Mouse (Mus musculus) forebrain, embryonic 15.5 days (tissue): ENCODE measurements around the gene Ptges2. TPM values are rescaled to one million over a fixed set of nuclear protein-coding genes. Genes with fewer than 3 reads are reported as not detected.

Experiments
- ATAC-seq: fragments of 200-750 bp; cut with Nextera tagmentation; replicated peaks from 2 replicates; pipeline ENCODE4 v1.8.0; 2017; ENCODE audit warnings: mild to moderate bottlenecking, moderate TSS enrichment, moderate library complexity
- H3K27ac ChIP-seq: fragments of 300-500 bp; sonication (generic); replicated peaks from 2 replicates; pipeline ENCODE4 v1.5.1; 2015; ENCODE audit warnings: mild to moderate bottlenecking, inconsistent platforms
- H3K27me3 ChIP-seq: fragments of 300-500 bp; sonication (generic); 2 replicates; pipeline ENCODE4 v1.6.1; 2015; ENCODE audit warnings: inconsistent platforms
- H3K36me3 ChIP-seq: fragments of 300-500 bp; sonication (generic); 2 replicates; pipeline ENCODE4 v1.6.1; 2015; ENCODE audit warnings: mild to moderate bottlenecking, inconsistent platforms
- H3K4me1 ChIP-seq: fragments of 300-500 bp; sonication (generic); 2 replicates; pipeline ENCODE4 v1.6.1; 2015; ENCODE audit warnings: inconsistent platforms
- H3K4me2 ChIP-seq: fragments of 300-500 bp; sonication (generic); replicated peaks from 2 replicates; pipeline ENCODE4 v1.6.1; 2015; ENCODE audit warnings: mild to moderate bottlenecking, inconsistent platforms
- H3K4me3 ChIP-seq: fragments of 300-500 bp; sonication (generic); 2 replicates; pipeline ENCODE4 v1.5.1; 2015; ENCODE audit warnings: mild to moderate bottlenecking, inconsistent platforms
- H3K9ac ChIP-seq: fragments of 300-500 bp; sonication (generic); replicated peaks from 2 replicates; pipeline ENCODE4 v1.6.1; 2015; ENCODE audit warnings: mild to moderate bottlenecking, inconsistent platforms
- H3K9me3 ChIP-seq: fragments of 300-500 bp; sonication (generic); 2 replicates; pipeline ENCODE4 v1.6.1; 2016; ENCODE audit warnings: inconsistent platforms
- WGBS: fragments of 180-500 bp; shearing (Covaris S2); methylation state at CpG from one replicate; pipeline ENCODE4 v1.1.7; 2015; ENCODE audit warnings: mixed read lengths; 5-methylcytosine and 5-hydroxymethylcytosine counted together
- polyA plus RNA-seq: library from polyadenylated mRNA; unstranded; fragments of >200 nt; fragmentation: Nextera tagmentation; extraction: Ambion mirVana; gene quantifications from 2 replicates; pipeline ENCODE4 v1.2.1, GENCODE M21; 2015

Gene Ptges2
- polyA plus RNA-seq, 1 experiment from 2014 or later = 40.3 TPM

GRCm38 (mm10) chr2:32420066-32420608, 24.4 kb downstream of the Ptges2 start:
- H3K27ac ChIP-seq = no peak overlapping the region
- H3K27me3 ChIP-seq = no peaks in the 10 kb centered on the region
- H3K9ac ChIP-seq = no peak overlapping the region
- no peak for ATAC-seq
- peaks cover 59% of the 10 kb centered on the region for H3K36me3 ChIP-seq
- H3K4me1 ChIP-seq = peaks cover 25% of the 10 kb centered on the region
- 93% methylated on average over 12 of the region's 12 CpGs for WGBS
- no peaks in the 10 kb centered on the region for H3K9me3 ChIP-seq
- H3K4me3 ChIP-seq = no peak overlapping the region
- no peak overlapping the region for H3K4me2 ChIP-seq

- Histone ChIP-seq H3K27me3 (no peaks in the 10 kb centered on the region), H3K9me3 (no peaks in the 10 kb centered on the region), H3K4me2 (no peak overlapping the region), H3K4me1 (peaks cover 25% of the 10 kb centered on the region), H3K4me3 (no peak overlapping the region), H3K9ac (no peak overlapping the region), H3K36me3 (peaks cover 54% of the 10 kb centered on the region), H3K27ac (no peak overlapping the region)
- WGBS = 87% methylated on average over 6 of the region's 6 CpGs
- ATAC-seq = no peak
Measured at GRCm38 (mm10) chr2:32420647-32421046, 25.0 kb downstream of the Ptges2 start.

GRCm38 (mm10) chr2:32421851-32422251, 26.2 kb downstream of the Ptges2 start:
- Histone ChIP-seq H3K9me3 (no peaks in the 10 kb centered on the region), H3K4me3 (no peak overlapping the region), H3K4me2 (no peak overlapping the region), H3K36me3 (peaks cover 42% of the 10 kb centered on the region), H3K27me3 (no peaks in the 10 kb centered on the region), H3K4me1 (peaks cover 25% of the 10 kb centered on the region), H3K9ac (no peak overlapping the region), H3K27ac (no peak overlapping the region)
- 97% methylated on average over 6 of the region's 6 CpGs for WGBS
- no peak for ATAC-seq

- peak; percentile 57; the same call in 1 of the 2 replicates for ATAC-seq
Measured at GRCm38 (mm10) chr2:32423481-32424331, 28.0 kb downstream of the Ptges2 start.

GRCm38 (mm10) chr2:32424796-32425195, 29.1 kb downstream of the Ptges2 start:
- Histone ChIP-seq H3K27me3 (no peaks in the 10 kb centered on the region), H3K27ac (peak overlapping the region; percentile 35), H3K9ac (no peak overlapping the region), H3K9me3 (no peaks in the 10 kb centered on the region), H3K4me3 (no peak overlapping the region), H3K36me3 (peaks cover 12% of the 10 kb centered on the region), H3K4me1 (peaks cover 52% of the 10 kb centered on the region), H3K4me2 (no peak overlapping the region)
- 15% methylated on average over 3 of the region's 3 CpGs for WGBS
- ATAC-seq = no peak

More at GRCm38 (mm10) chr2:32423481-32424331, 28.0 kb downstream of the Ptges2 start:
- WGBS = 2% methylated on average over 14 of the region's 14 CpGs
- peak overlapping the region; percentile 33 for H3K9ac ChIP-seq
- peaks cover 41% of the 10 kb centered on the region for H3K4me1 ChIP-seq
- H3K9me3 ChIP-seq = no peaks in the 10 kb centered on the region
- peak overlapping the region; percentile 33 for H3K4me3 ChIP-seq
- H3K36me3 ChIP-seq = peaks cover 23% of the 10 kb centered on the region
- H3K27ac ChIP-seq = peak overlapping the region; percentile 35
- H3K4me2 ChIP-seq = peak overlapping the region; percentile 43
- no peaks in the 10 kb centered on the region for H3K27me3 ChIP-seq

GRCm38 (mm10) chr2:32425568-32425967, 29.9 kb downstream of the Ptges2 start:
- 81% methylated on average over 5 of the region's 5 CpGs for WGBS
- peaks cover 60% of the 10 kb centered on the region for H3K4me1 ChIP-seq
- no peak overlapping the region for H3K4me2 ChIP-seq
- no peak overlapping the region for H3K27ac ChIP-seq
- H3K9ac ChIP-seq = no peak overlapping the region
- ATAC-seq = no peak
- no peaks in the 10 kb centered on the region for H3K9me3 ChIP-seq
- H3K27me3 ChIP-seq = no peaks in the 10 kb centered on the region
- H3K4me3 ChIP-seq = no peak overlapping the region
- H3K36me3 ChIP-seq = peaks cover 4% of the 10 kb centered on the region; the same call in 1 of the 2 replicates

- Histone ChIP-seq H3K27ac (no peak overlapping the region), H3K9ac (no peak overlapping the region), H3K27me3 (no peaks in the 10 kb centered on the region), H3K36me3 (no peaks in the 10 kb centered on the region), H3K4me3 (no peak overlapping the region), H3K4me2 (no peak overlapping the region), H3K9me3 (no peaks in the 10 kb centered on the region), H3K4me1 (peaks cover 64% of the 10 kb centered on the region)
- no peak for ATAC-seq
- WGBS = 100% methylated on average over 1 of the region's 1 CpGs
Measured at GRCm38 (mm10) chr2:32426141-32426540, 30.4 kb downstream of the Ptges2 start.

- no peaks in the 10 kb centered on the region for H3K9me3 ChIP-seq
- no peaks in the 10 kb centered on the region for H3K27me3 ChIP-seq
- H3K9ac ChIP-seq = 0 out of 2 replicates have a peak overlapping the region, but pooled peaks have one; percentile 0
- peaks cover 69% of the 10 kb centered on the region for H3K4me1 ChIP-seq
- peak overlapping the region; percentile 83 for H3K27ac ChIP-seq
- no peak for ATAC-seq
- peak overlapping the region; percentile 88 for H3K4me2 ChIP-seq
- H3K4me3 ChIP-seq = no peak overlapping the region
- no peaks in the 10 kb centered on the region for H3K36me3 ChIP-seq
- WGBS = 74% methylated on average over 5 of the region's 5 CpGs
Measured at GRCm38 (mm10) chr2:32427720-32428119, 32.0 kb downstream of the Ptges2 start.

- Histone ChIP-seq H3K4me1 (peaks cover 63% of the 10 kb centered on the region), H3K4me3 (peak overlapping the region; percentile 51), H3K27ac (peak overlapping the region; percentile 83), H3K36me3 (no peaks in the 10 kb centered on the region), H3K27me3 (no peaks in the 10 kb centered on the region), H3K9me3 (no peaks in the 10 kb centered on the region), H3K9ac (peak overlapping the region; percentile 50), H3K4me2 (peak overlapping the region; percentile 88)
- ATAC-seq = peak; percentile 74
- WGBS = 19% methylated on average over 8 of the region's 8 CpGs
Measured at GRCm38 (mm10) chr2:32428262-32428722, 32.6 kb downstream of the Ptges2 start.

GRCm38 (mm10) chr2:32429215-32429891, 33.7 kb downstream of the Ptges2 start:
- Histone ChIP-seq H3K4me1 (peaks cover 53% of the 10 kb centered on the region), H3K4me2 (peak overlapping the region; percentile 88), H3K4me3 (peak overlapping the region; percentile 51), H3K27ac (peak overlapping the region; percentile 83), H3K9me3 (no peaks in the 10 kb centered on the region), H3K36me3 (no peaks in the 10 kb centered on the region), H3K27me3 (no peaks in the 10 kb centered on the region), H3K9ac (no peak overlapping the region)
- no peak for ATAC-seq
- 69% methylated on average over 4 of the region's 4 CpGs for WGBS

- peak overlapping the region; percentile 63 for H3K9ac ChIP-seq
- WGBS = 4% methylated on average over 18 of the region's 18 CpGs
- peak overlapping the region; percentile 88 for H3K27ac ChIP-seq
- H3K4me2 ChIP-seq = peak overlapping the region; percentile 88
- peaks cover 49% of the 10 kb centered on the region for H3K4me1 ChIP-seq
- no peaks in the 10 kb centered on the region for H3K9me3 ChIP-seq
- no peaks in the 10 kb centered on the region for H3K36me3 ChIP-seq
- ATAC-seq = peak; percentile 97
- H3K4me3 ChIP-seq = peak overlapping the region; percentile 51
- no peaks in the 10 kb centered on the region for H3K27me3 ChIP-seq
Measured at GRCm38 (mm10) chr2:32430701-32431676, 35.3 kb downstream of the Ptges2 start.
